Mouse (Mus musculus) CH12.LX (cell line): ENCODE results near the gene Myh9. TPM values are rescaled to one million over a fixed set of nuclear protein-coding genes. Genes with fewer than 3 reads are reported as not detected.

Source experiments
- DNase-seq: peaks from one replicate; pipeline ENCODE4 v3.0.0-alpha.2; 2013; ENCODE audit errors: extremely low read depth
- H3K27ac ChIP-seq: 2 replicates; pipeline ENCODE4 v1.5.1; 2012; ENCODE audit warnings: low read depth, mild to moderate bottlenecking, control low read depth, moderate library complexity; ENCODE audit not compliant: insufficient read depth
- H3K27me3 ChIP-seq: replicated peaks from 2 replicates; pipeline ENCODE3; 2012; ENCODE audit warnings: inconsistent platforms
- H3K36me3 ChIP-seq, 2 experiments: replicated peaks in 1 of 2; 2 replicates each; pipeline versions ENCODE3 to v1.6.1; 2012; ENCODE audit warnings: inconsistent platforms in 1 of 2, low read length in 1 of 2, mild to moderate bottlenecking in 1 of 2, mixed read lengths in 1 of 2, moderate library complexity in 1 of 2; ENCODE audit not compliant: control insufficient read depth in 1 of 2, insufficient read depth in 1 of 2
- H3K4me1 ChIP-seq, 2 experiments: 2 replicates each; pipeline ENCODE4 v1.6.1; 2012; ENCODE audit warnings: inconsistent platforms in 1 of 2, moderate library complexity in 1 of 2; ENCODE audit not compliant: insufficient read depth in 2 of 2, control insufficient read depth in 1 of 2
- H3K4me2 ChIP-seq: 2 replicates; pipeline ENCODE4 v1.6.1; 2012; ENCODE audit warnings: low read depth, mild to moderate bottlenecking, control low read depth; ENCODE audit not compliant: poor library complexity, insufficient read depth, severe bottlenecking
- H3K4me3 ChIP-seq, 3 experiments: fragments of 150-350 bp in 1 of 3; sonication (generic) in 1 of 3; replicated peaks in 1 of 3; 2 replicates each; pipeline versions ENCODE3 to v1.5.1; 2011 to 2012; ENCODE audit warnings: low read depth in 2 of 3, low read length in 2 of 3, mild to moderate bottlenecking in 2 of 3, moderate library complexity in 2 of 3, control low read depth in 1 of 3, improper control_type of control experiment in 1 of 3, inconsistent platforms in 1 of 3, mixed read lengths in 1 of 3; ENCODE audit not compliant: poor library complexity in 1 of 3
- H3K79me2 ChIP-seq: replicated peaks from 2 replicates; pipeline ENCODE4 v1.6.1; 2012; ENCODE audit warnings: mild to moderate bottlenecking, moderate library complexity; ENCODE audit not compliant: control insufficient read depth, poor library complexity, insufficient read depth, severe bottlenecking; ENCODE audit errors: extremely low read depth
- H3K9ac ChIP-seq: 2 replicates; pipeline ENCODE4 v1.6.1; 2012; ENCODE audit warnings: low read depth, mild to moderate bottlenecking, control low read depth, moderate library complexity; ENCODE audit not compliant: insufficient read depth
- H3K9me3 ChIP-seq: replicated peaks from 2 replicates; pipeline ENCODE3; 2012; ENCODE audit warnings: low read length, inconsistent platforms, mixed read lengths
- BHLHE40 ChIP-seq: IDR thresholded peaks from 2 replicates; pipeline ENCODE4 v1.6.1; 2011; ENCODE audit warnings: mild to moderate bottlenecking, low read depth, low read length, improper control_type of control experiment
- CHD1 ChIP-seq: IDR thresholded peaks from 2 replicates; pipeline ENCODE4 v1.6.1; 2012; ENCODE audit warnings: low read depth, low read length, improper control_type of control experiment, inconsistent platforms
- CHD2 ChIP-seq: IDR thresholded peaks from 2 replicates; pipeline ENCODE4 v1.6.1; 2011; ENCODE audit warnings: low read length, improper control_type of control experiment
- CTCF ChIP-seq, 2 experiments: IDR thresholded peaks in 1 of 2; conservative IDR thresholded peaks in 1 of 2; 2 replicates each; pipeline ENCODE4 v1.5.1; 2011 to 2012; ENCODE audit warnings: low read depth in 2 of 2, low read length in 2 of 2, improper control_type of control experiment in 1 of 2, inconsistent platforms in 1 of 2, mild to moderate bottlenecking in 1 of 2, moderate library complexity in 1 of 2
- E2F4 ChIP-seq: IDR thresholded peaks from 2 replicates; pipeline ENCODE4 v1.6.1; 2011; ENCODE audit warnings: low read depth, low read length, improper control_type of control experiment; ENCODE audit not compliant: insufficient replicate concordance
- EP300 ChIP-seq: IDR thresholded peaks from 2 replicates; pipeline ENCODE4 v1.6.1; 2011; ENCODE audit warnings: low read length, improper control_type of control experiment
- ETS1 ChIP-seq: conservative IDR thresholded peaks from 2 replicates; pipeline ENCODE4 v1.6.1; 2012; ENCODE audit warnings: low read depth, mild to moderate bottlenecking, inconsistent platforms, low read length, improper control_type of control experiment, moderate library complexity
- GABPA ChIP-seq: IDR thresholded peaks from 2 replicates; pipeline ENCODE4 v1.6.1; 2012; ENCODE audit warnings: low read depth, low read length, improper control_type of control experiment, inconsistent platforms; ENCODE audit not compliant: insufficient replicate concordance
- JUND ChIP-seq: conservative IDR thresholded peaks from 2 replicates; pipeline ENCODE4 v1.6.1; 2011; ENCODE audit warnings: low read depth, low read length, improper control_type of control experiment
- KAT2A ChIP-seq: IDR thresholded peaks from 2 replicates; pipeline ENCODE4 v1.6.1; 2012; ENCODE audit warnings: low read length, improper control_type of control experiment, inconsistent platforms; ENCODE audit not compliant: insufficient replicate concordance
- MXI1 ChIP-seq: IDR thresholded peaks from 2 replicates; pipeline ENCODE4 v1.6.1; 2011; ENCODE audit warnings: mild to moderate bottlenecking, low read depth, low read length, improper control_type of control experiment
- NELFE ChIP-seq: IDR thresholded peaks from 2 replicates; pipeline ENCODE4 v1.6.1; 2011; ENCODE audit warnings: low read depth, low read length, improper control_type of control experiment
- SIN3A ChIP-seq: IDR thresholded peaks from 2 replicates; pipeline ENCODE4 v1.6.1; 2012; ENCODE audit warnings: low read length, improper control_type of control experiment, inconsistent platforms
- SMC3 ChIP-seq: IDR thresholded peaks from 2 replicates; pipeline ENCODE4 v1.6.1; 2011; ENCODE audit warnings: low read depth, low read length, improper control_type of control experiment
- TCF12 ChIP-seq: IDR thresholded peaks from 2 replicates; pipeline ENCODE4 v1.6.1; 2014; ENCODE audit warnings: low read depth, mild to moderate bottlenecking, inconsistent platforms, low read length, improper control_type of control experiment
- UBTF ChIP-seq: IDR thresholded peaks from 2 replicates; pipeline ENCODE4 v1.6.1; 2012; ENCODE audit warnings: low read depth, mild to moderate bottlenecking, inconsistent platforms, low read length, improper control_type of control experiment, moderate library complexity
- USF1 ChIP-seq: IDR thresholded peaks from 2 replicates; pipeline ENCODE4 v1.6.1; 2014; ENCODE audit warnings: low read depth, mild to moderate bottlenecking, inconsistent platforms, low read length, improper control_type of control experiment
- USF2 ChIP-seq: conservative IDR thresholded peaks from 2 replicates; pipeline ENCODE4 v1.6.1; 2011; ENCODE audit warnings: low read depth, low read length, improper control_type of control experiment
- ZMIZ1 ChIP-seq: IDR thresholded peaks from 2 replicates; pipeline ENCODE4 v1.6.1; 2012; ENCODE audit warnings: low read depth, mild to moderate bottlenecking, inconsistent platforms, low read length, improper control_type of control experiment
- dilution Hi-C: fragments of 300-500 bp; cut with MboI; formaldehyde crosslinking; loops from 2 replicates; pipeline ENCODE4 v1.14.3; 2020; ENCODE audit warnings: low sequenced_read_pairs; ENCODE audit not compliant: extremely low pct_unique_long_range_greater_than_20kb, extremely low pct_ligation_motif_present
- in situ Hi-C: fragments of 300-500 bp; cut with MboI; formaldehyde crosslinking; loops from 3 replicates; pipeline ENCODE4 v1.14.3; 2019; ENCODE audit warnings: low sequenced_read_pairs, low pct_ligation_motif_present, low pct_unique_long_range_greater_than_20kb, mixed read lengths
- polyA plus RNA-seq: library from polyadenylated mRNA; unstranded; fragments of >175 nt; gene quantifications from 2 replicates; pipeline ENCODE4 v1.2.1, GENCODE M21; 2012; ENCODE audit warnings: low read depth; ENCODE audit not compliant: insufficient read length
- total RNA-seq, 2 experiments: library from RNA; depleted of rRNA; stranded (reverse); fragments of 300-350 nt in 1 of 2; fragments of >200 nt in 1 of 2; gene quantifications; 2 replicates each; pipeline ENCODE4 v1.2.3; 2012 to 2014

Gene Myh9
- total and polyA plus RNA-seq, 3 experiments = 43.8 to 165 (median 146) TPM

GRCm38 (mm10) chr15:77756081-77756480 is 85.9 kb downstream of the Myh9 start:
- H3K9ac ChIP-seq = no peak overlapping the region
- in situ Hi-C loops = no loop called here
- dilution Hi-C loops = no loop called here
- H3K27me3 ChIP-seq = peaks cover 16% of the 10 kb centered on the region
- TF ChIP-seq MXI1 (no peak), EP300 (no peak), CTCF (conservative IDR thresholded peaks at IDR 0.05 in 1 of 2, IDR thresholded peaks at IDR 0.05 in 1 of 2; ENCODE audit: low read depth in 2 of 2, low read length in 2 of 2) (no peak), UBTF (no peak), CHD1 (no peak), ZMIZ1 (no peak), USF2 (no peak), E2F4 (no peak), ETS1 (no peak), KAT2A (no peak), BHLHE40 (no peak), NELFE (no peak), GABPA (no peak), SMC3 (no peak), TCF12 (no peak), USF1 (no peak)
- no peak for DNase-seq
- peaks cover 0 to 4% of the 10 kb centered on the region in 2 experiments; a peak in 1 of 4 replicates for H3K4me1 ChIP-seq
- H3K4me2 ChIP-seq = no peak overlapping the region
- no peaks in the 10 kb centered on the region for H3K9me3 ChIP-seq
- H3K4me3 ChIP-seq = no peak overlapping the region
- H3K36me3 ChIP-seq = peaks cover 11 to 21% of the 10 kb centered on the region in 2 experiments
- no peaks in the 10 kb centered on the region for H3K79me2 ChIP-seq
- no peak overlapping the region for H3K27ac ChIP-seq

GRCm38 (mm10) chr15:77755132-77755531 is 86.8 kb downstream of the Myh9 start:
- Histone ChIP-seq H3K4me2 (no peak overlapping the region), H3K79me2 (no peaks in the 10 kb centered on the region), H3K27ac (no peak overlapping the region), H3K27me3 (peaks cover 16% of the 10 kb centered on the region), H3K4me1 (peaks cover 0 to 4% of the 10 kb centered on the region in 2 experiments; a peak in 1 of 4 replicates), H3K4me3 (no peak overlapping the region), H3K36me3 (peaks cover 3 to 12% of the 10 kb centered on the region in 2 experiments), H3K9me3 (no peaks in the 10 kb centered on the region), H3K9ac (no peak overlapping the region)
- DNase-seq = no peak
- TF ChIP-seq SIN3A (no peak), CHD2 (no peak), CHD1 (no peak), JUND (no peak)
- dilution Hi-C loops = no loop called here
- in situ Hi-C loops = no loop called here
